Mouse (Mus musculus): ENCODE data around the gene Ffar4.

- TF ChIP-seq JUND (IDR thresholded peaks at IDR 0.05; ENCODE audit: low read depth, low read length), result no peak
- no peak for TF ChIP-seq EP300 (IDR thresholded peaks at IDR 0.05; ENCODE audit: low read depth in 1 of 2, low read length in 2 of 2)
Observed at GRCm38 (mm10) chr19:38132481-38132880, 35.6 kb downstream of the Ffar4 start, which contains the start of gene Pde6c.
